Comparison of ENCODE assay signal across 30 mouse cellular contexts in the genomic region with DNA sequence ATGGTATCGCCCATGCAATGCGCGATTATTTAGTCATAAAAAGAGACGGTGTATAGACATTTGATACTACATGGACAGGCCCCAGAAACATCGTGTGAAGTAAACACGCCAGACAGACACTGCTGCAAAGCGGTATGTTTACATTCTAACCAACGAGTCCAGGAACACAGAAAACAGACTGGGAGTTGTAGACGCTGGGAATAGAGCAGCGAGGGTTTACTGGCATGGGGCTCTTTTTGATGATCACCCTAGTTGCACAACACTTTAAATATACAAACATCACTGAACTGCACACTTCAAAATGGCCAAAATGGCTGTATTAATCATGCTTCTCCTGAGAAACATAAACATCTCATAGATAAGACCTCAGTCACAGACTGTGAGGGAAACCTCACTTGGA.
DNase-seq lines count a peak whose midpoint lies in the region; ATAC-seq lines count a peak whose summit lies in the region.
"Had no signal": no experiment of that assay in that cellular context is flagged by ENCODE, and none has a peak within 500 bp of the region (broad histone marks: within the 10 kb centered on the region; RNA-seq: fewer than 3 reads in every experiment).

No protein-coding gene starts in this region.

- WGBS in limb, embryonic 15.5 days = 60% methylated on average over 10 of the region's 10 CpGs
- WGBS in limb, embryonic 10.5 days = 85% methylated on average over 10 of the region's 10 CpGs
- 37% methylated on average over 10 of the region's 10 CpGs for WGBS in lung, embryonic 15.5 days
- WGBS in intestine, embryonic 16.5 days = 41% methylated on average over 10 of the region's 10 CpGs
- WGBS in stomach, embryonic 16.5 days = 37% methylated on average over 10 of the region's 10 CpGs

- H3K36me3 ChIP-seq in limb, embryonic 15.5 days = no peaks in the 10 kb centered on the region
- no peaks in the 10 kb centered on the region for H3K36me3 ChIP-seq in limb, embryonic 10.5 days
- H3K36me3 ChIP-seq in lung, embryonic 15.5 days = no peaks in the 10 kb centered on the region
- no peaks in the 10 kb centered on the region for H3K36me3 ChIP-seq in intestine, embryonic 16.5 days (ENCODE audit: control insufficient read depth, insufficient read depth, low read length)
- H3K36me3 ChIP-seq in stomach, embryonic 16.5 days (ENCODE audit: control insufficient read depth, insufficient read depth, low read length) = no peaks in the 10 kb centered on the region
- H3K36me3 ChIP-seq: embryonic facial prominence, embryonic 12.5 days; forebrain, embryonic 10.5 days; heart, embryonic 12.5 days; limb, embryonic 13.5 days; midbrain, embryonic 12.5 days; neural tube, embryonic 12.5 days had no signal

- no peaks in the 10 kb centered on the region for H3K27me3 ChIP-seq in limb, embryonic 15.5 days
- H3K27me3 ChIP-seq in limb, embryonic 10.5 days (ENCODE audit: low read depth, poor library complexity, severe bottlenecking) = no peaks in the 10 kb centered on the region
- no peaks in the 10 kb centered on the region for H3K27me3 ChIP-seq in lung, embryonic 15.5 days
- no peaks in the 10 kb centered on the region for H3K27me3 ChIP-seq in intestine, embryonic 16.5 days (replicated peaks; ENCODE audit: control insufficient read depth, insufficient read depth, low read length)
- H3K27me3 ChIP-seq in stomach, embryonic 16.5 days (ENCODE audit: control insufficient read depth, insufficient read depth, low read length) = no peaks in the 10 kb centered on the region
- H3K27me3 ChIP-seq: embryonic facial prominence, embryonic 12.5 days; limb, embryonic 13.5 days; midbrain, embryonic 12.5 days; neural tube, embryonic 12.5 days had no signal

- H3K9me3 ChIP-seq in limb, embryonic 15.5 days = no peaks in the 10 kb centered on the region
- no peaks in the 10 kb centered on the region for H3K9me3 ChIP-seq in limb, embryonic 10.5 days (replicated peaks)
- no peaks in the 10 kb centered on the region for H3K9me3 ChIP-seq in lung, embryonic 15.5 days
- no peaks in the 10 kb centered on the region for H3K9me3 ChIP-seq in intestine, embryonic 16.5 days (ENCODE audit: control insufficient read depth, low read length)
- H3K9me3 ChIP-seq in stomach, embryonic 16.5 days (replicated peaks; ENCODE audit: control insufficient read depth, low read length) = no peaks in the 10 kb centered on the region
- H3K9me3 ChIP-seq: embryonic facial prominence, embryonic 12.5 days; forebrain, embryonic 10.5 days; heart, embryonic 12.5 days; limb, embryonic 13.5 days; megakaryocyte, embryonic 14.5 days; midbrain, embryonic 12.5 days; neural tube, embryonic 12.5 days had no signal

- H3K4me2 ChIP-seq in limb, embryonic 15.5 days = no peak overlapping the region
- H3K4me2 ChIP-seq in lung, embryonic 15.5 days = no peak overlapping the region
- H3K4me2 ChIP-seq in intestine, embryonic 16.5 days (ENCODE audit: low read depth, low read length) = no peak overlapping the region
- no peak overlapping the region for H3K4me2 ChIP-seq in stomach, embryonic 16.5 days (ENCODE audit: low read depth, low read length)
- H3K4me2 ChIP-seq: embryonic facial prominence, embryonic 12.5 days; heart, embryonic 12.5 days; hindbrain, embryonic 14.5 days; limb, embryonic 13.5 days; midbrain, embryonic 12.5 days; neural tube, embryonic 12.5 days had no signal

- no peak overlapping the region for H3K4me3 ChIP-seq in limb, embryonic 15.5 days
- H3K4me3 ChIP-seq in limb, embryonic 10.5 days = no peak overlapping the region
- H3K4me3 ChIP-seq in lung, embryonic 15.5 days = no peak overlapping the region
- no peak overlapping the region for H3K4me3 ChIP-seq in intestine, embryonic 16.5 days (ENCODE audit: low read length)
- H3K4me3 ChIP-seq in stomach, embryonic 16.5 days (replicated peaks; ENCODE audit: low read length) = no peak overlapping the region
- H3K4me3 ChIP-seq: embryonic facial prominence, embryonic 12.5 days; forebrain, embryonic 10.5 days; gastrocnemius, adult 2 months; heart, adult 2 months; heart, embryonic 12.5 days; layer of hippocampus, adult 2 months; left cerebral cortex, adult 2 months; limb, embryonic 13.5 days; megakaryocyte, embryonic 14.5 days; midbrain, embryonic 12.5 days; myocyte; neural tube, embryonic 12.5 days had no signal

- H3K9ac ChIP-seq in limb, embryonic 15.5 days = no peak overlapping the region
- H3K9ac ChIP-seq in lung, embryonic 15.5 days = no peak overlapping the region
- no peak overlapping the region for H3K9ac ChIP-seq in intestine, embryonic 16.5 days (ENCODE audit: low read depth, low read length)
- no peak overlapping the region for H3K9ac ChIP-seq in stomach, embryonic 16.5 days (ENCODE audit: low read length)
- H3K9ac ChIP-seq: embryonic facial prominence, embryonic 12.5 days; heart, embryonic 12.5 days; hindbrain, embryonic 14.5 days; limb, embryonic 13.5 days; midbrain, embryonic 12.5 days; neural tube, embryonic 12.5 days had no signal

- H3K27ac ChIP-seq in limb, embryonic 15.5 days = peak overlapping the region; percentile 14; the same call in 1 of the 2 replicates
- no peak overlapping the region for H3K27ac ChIP-seq in limb, embryonic 10.5 days
- H3K27ac ChIP-seq in lung, embryonic 15.5 days = peak overlapping the region; percentile 63; the same call in 1 of the 2 replicates
- no peak overlapping the region for H3K27ac ChIP-seq in intestine, embryonic 16.5 days (ENCODE audit: low read length)
- H3K27ac ChIP-seq in stomach, embryonic 16.5 days (ENCODE audit: low read length) = peak overlapping the region; percentile 55; the same call in 1 of the 2 replicates
- H3K27ac ChIP-seq: embryonic facial prominence, embryonic 12.5 days; forebrain, embryonic 10.5 days; gastrocnemius, adult 2 months; heart, adult 2 months; hindbrain, embryonic 14.5 days; layer of hippocampus, adult 2 months; left cerebral cortex, adult 2 months; limb, embryonic 13.5 days; midbrain, embryonic 12.5 days; neural tube, embryonic 12.5 days had no signal

- no peak for ATAC-seq in limb, embryonic 15.5 days (ENCODE audit: insufficient number of reproducible peaks, low FRiP score, low TSS enrichment, low read depth)
- peak; percentile 87 for ATAC-seq in lung, embryonic 15.5 days (ENCODE audit: borderline replicate concordance, extremely low read depth, low FRiP score, low TSS enrichment)
- peak; percentile 36; the same call in 1 of the 2 replicates for ATAC-seq in intestine, embryonic 16.5 days
- ATAC-seq in stomach, embryonic 16.5 days (ENCODE audit: insufficient read depth, low FRiP score) = peak; percentile 29
- ATAC-seq: forebrain, embryonic 16.5 days had no signal

- peaks cover 2% of the 10 kb centered on the region; the same call in 1 of the 2 replicates for H3K4me1 ChIP-seq in limb, embryonic 15.5 days
- peaks cover 6% of the 10 kb centered on the region for H3K4me1 ChIP-seq in limb, embryonic 10.5 days
- H3K4me1 ChIP-seq in lung, embryonic 15.5 days = peaks cover 13% of the 10 kb centered on the region
- H3K4me1 ChIP-seq in intestine, embryonic 16.5 days (ENCODE audit: control insufficient read depth, insufficient read depth, low read length) = peaks cover 6% of the 10 kb centered on the region
- peaks cover 6% of the 10 kb centered on the region; the same call in 1 of the 2 replicates for H3K4me1 ChIP-seq in stomach, embryonic 16.5 days (ENCODE audit: control insufficient read depth, insufficient read depth, low read length)
- H3K4me1 ChIP-seq: midbrain, embryonic 12.5 days; neural tube, embryonic 12.5 days had no signal

- no peak for DNase-seq in limb, embryonic 10.5 days (ENCODE audit: low spot score)
- no peak for DNase-seq in lung, postnatal 4 days
- DNase-seq in cerebellum, adult 11-12 months = no peak
- DNase-seq: adrenal gland, postnatal 36 days; cerebellum, adult 8-10 months; cerebellum, postnatal 36 days; gastrocnemius, adult 2 months; gastrocnemius, postnatal 36 days; heart, adult 2 months; kidney, adult 2 months; kidney, postnatal 36 days; lung, adult 2 months; right cerebral cortex, postnatal 4 days; thymus, postnatal 14 days had no signal

Comparison
In these comparisons a context has a peak if more than half of its experiments do, and no peak if none do; other contexts are left out.
1. H3K27ac ChIP-seq: peak in limb, embryonic 15.5 days (single experiment), lung, embryonic 15.5 days (single experiment) and stomach, embryonic 16.5 days (single experiment); none in limb, embryonic 10.5 days (single experiment) and intestine, embryonic 16.5 days (single experiment).